Mouse (Mus musculus): ENCODE data around the gene Prss12.

Gene Prss12

DNA sequence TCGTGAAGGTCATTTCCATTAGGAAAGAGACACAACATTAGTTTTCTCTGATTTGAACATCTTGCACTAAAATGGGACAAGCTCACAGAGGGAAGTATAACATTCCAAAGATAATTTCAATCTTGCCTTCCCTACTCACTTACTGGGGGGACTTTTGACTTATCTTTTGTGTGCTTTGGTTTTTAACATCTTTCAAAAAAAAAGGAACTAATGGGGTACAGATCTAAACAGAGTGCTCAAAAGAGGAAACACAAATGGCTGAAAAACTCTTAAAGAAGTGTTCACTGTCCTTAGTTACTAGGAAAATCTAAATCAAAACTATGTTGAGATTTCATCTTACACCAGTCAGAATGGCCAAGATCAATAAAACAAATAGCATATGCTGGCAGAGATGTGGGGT lies 90.6 kb downstream of the Prss12 start:
- no peak for DNase-seq

DNA sequence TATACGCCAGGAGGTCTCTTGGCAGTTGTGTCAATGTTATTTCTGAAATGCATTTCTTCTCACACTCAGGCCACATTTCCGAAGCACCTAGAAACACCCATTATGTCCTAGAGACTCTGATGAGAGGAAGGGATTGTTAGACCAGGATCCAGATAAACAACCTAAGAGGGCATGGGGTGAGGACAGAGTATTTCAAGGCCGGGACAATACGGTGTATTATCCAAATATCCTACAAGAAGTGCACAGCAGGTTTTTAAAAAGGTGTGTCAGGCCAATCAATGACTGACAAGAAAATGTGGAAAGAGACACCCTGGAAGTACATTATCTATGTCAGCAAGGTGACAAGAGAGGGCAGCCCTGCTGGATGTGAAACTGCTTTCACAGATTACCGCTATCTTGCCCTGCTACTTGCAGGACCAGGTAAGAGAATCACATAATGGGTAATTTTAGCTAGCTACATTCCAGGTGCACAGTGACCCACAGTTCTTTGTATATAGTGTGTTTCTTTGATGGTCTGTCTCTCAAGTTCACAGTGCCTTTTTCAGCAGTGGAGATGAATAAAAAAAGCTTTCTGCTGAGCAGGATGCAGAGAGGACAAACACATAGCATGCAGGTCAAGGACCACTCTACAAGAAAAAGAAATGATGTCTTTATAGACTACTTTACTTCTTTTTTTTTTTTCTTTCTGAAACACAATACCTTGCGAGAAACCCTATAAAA lies 97.0 kb downstream of the Prss12 start:
- no peak for DNase-seq

DNA sequence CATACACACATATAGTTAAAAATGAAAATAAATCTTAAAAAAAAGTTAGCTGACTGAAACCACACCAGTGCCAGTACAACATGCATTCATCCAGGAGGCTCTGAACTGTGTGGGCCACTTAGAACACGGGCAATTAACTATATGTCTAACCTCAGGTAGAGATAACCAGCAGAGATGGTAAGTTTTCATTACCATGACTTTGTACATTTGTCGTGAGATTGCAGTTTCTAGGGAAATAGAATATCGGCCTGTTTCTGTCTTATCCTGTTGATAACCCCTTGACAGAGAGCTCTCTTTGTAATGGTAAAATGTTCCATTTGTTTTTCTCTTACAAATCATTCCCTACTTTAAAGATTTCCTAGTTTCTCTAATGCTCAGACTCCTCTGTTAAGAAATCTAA lies 103.8 kb downstream of the Prss12 start:
- DNase-seq = no peak

DNA sequence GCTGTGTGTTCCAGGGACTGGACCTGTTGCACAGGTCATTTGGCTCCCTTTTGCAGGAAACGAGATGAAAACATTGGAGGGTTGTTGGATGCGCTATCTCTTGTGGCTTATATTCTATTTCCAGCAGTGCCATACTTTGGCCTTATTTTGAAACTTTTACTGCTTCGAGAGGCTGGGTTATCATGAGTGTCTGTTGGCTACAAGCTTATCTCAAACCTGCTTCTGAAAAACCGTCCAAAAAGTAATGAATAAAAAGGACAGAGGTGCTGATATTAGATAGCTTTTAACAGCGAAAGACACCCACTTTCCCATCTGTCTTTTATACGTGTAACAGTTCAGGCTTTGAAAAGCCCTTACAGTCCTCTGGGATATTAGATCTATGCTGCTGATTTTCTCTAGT lies 107.2 kb downstream of the Prss12 start:
- DNase-seq = no peak

DNA sequence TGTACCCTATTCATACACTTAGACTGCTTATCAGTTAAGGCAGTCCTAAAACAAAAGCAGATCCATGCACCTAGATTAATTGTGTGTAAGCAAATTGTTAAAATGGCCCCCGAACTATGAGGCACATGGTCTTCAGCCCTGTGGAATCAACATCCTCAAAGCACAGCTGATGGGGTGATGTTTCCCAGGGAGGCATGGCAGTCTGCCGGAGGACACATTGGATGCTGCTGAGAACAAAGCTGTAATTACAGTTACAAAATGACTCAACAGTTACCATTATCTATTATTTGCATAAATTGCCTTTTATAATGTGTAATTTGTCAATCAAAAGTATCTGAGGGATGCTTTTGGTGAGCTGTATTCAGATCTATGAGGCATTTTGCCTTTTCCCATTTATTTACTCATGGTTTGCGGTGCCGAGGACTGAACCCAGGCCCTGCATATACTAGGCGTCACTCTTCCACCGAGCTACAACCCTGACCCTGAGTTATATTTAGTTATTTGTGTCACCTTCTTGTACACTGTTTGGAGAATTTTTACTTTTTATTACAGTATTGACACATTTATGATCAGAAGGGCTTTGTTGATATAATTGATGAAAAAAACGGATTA lies 108.6 kb downstream of the Prss12 start:
- DNase-seq = no peak

All from cerebellum, postnatal 14 days (tissue).